Mouse (Mus musculus) left cerebral cortex, adult 2 months (tissue): ENCODE measurements at regions not wholly inside any gene's neighbourhood (a gene's known extent, or its start where the extent isn't known, plus 50 kb on each side); places are given as distances from the start of the nearest gene placed in this dataset.
A peak's percentile ranks its signal among the peaks of the same experiment; 100 is the strongest.
"Not testable (repeated sequence)": the region's sequence is repeated elsewhere in the genome, so short reads cannot be mapped to it uniquely, and the experiment has no call there.

Experiments
- DNase-seq, 2 experiments: peaks; one replicate each; pipeline ENCODE4 v3.0.0; 2021 to 2022; ENCODE audit warnings: low spot score in 2 of 2, mixed read lengths in 1 of 2; ENCODE audit errors: extremely low spot score in 1 of 2
- H3K27ac ChIP-seq: fragments of 200-600 bp; 2 replicates; pipeline ENCODE4 v1.8.1; 2022
- H3K4me3 ChIP-seq: fragments of 200-600 bp; 2 replicates; pipeline ENCODE4 v1.8.1; 2022
- CTCF ChIP-seq: fragments of 200-600 bp; IDR thresholded peaks from 2 replicates; pipeline ENCODE4 v1.8.1; 2022; ENCODE audit warnings: antibody characterized with exemption, mild to moderate bottlenecking, moderate library complexity
- intact Hi-C: fragments of 180-260 bp; cut with DNase I; formaldehyde crosslinking; loops from one replicate; pipeline ENCODE4 v1.15.1; 2025

- H3K27ac ChIP-seq = no peak overlapping the region
- intact Hi-C loops = no loop called here
- TF ChIP-seq CTCF = no peak; the same call in 1 of the 2 replicates
These were observed 106.9 kb upstream of the A430005L14Rik start for GRCm38 (mm10) chr4:153850186-153850585.

GRCm38 (mm10) chr4:153854084-153854747, 102.8 kb upstream of the A430005L14Rik start:
- H3K27ac ChIP-seq = no peak overlapping the region
- intact Hi-C loops = no loop called here
- no peak for DNase-seq
- TF ChIP-seq CTCF = no peak
- H3K4me3 ChIP-seq = no peak overlapping the region

More at GRCm38 (mm10) chr4:153850186-153850585, 106.9 kb upstream of the A430005L14Rik start:
- no peak for DNase-seq
- H3K4me3 ChIP-seq = no peak overlapping the region

- Histone ChIP-seq H3K4me3 (no peak overlapping the region), H3K27ac (no peak overlapping the region)
- TF ChIP-seq CTCF = no peak
- intact Hi-C loops = no loop called here
- DNase-seq = no peak
These were observed 102.3 kb upstream of the A430005L14Rik start for GRCm38 (mm10) chr4:153854748-153855092.

- no peak overlapping the region for H3K27ac ChIP-seq
- DNase-seq = no peak
- TF ChIP-seq CTCF = no peak; the same call in 1 of the 2 replicates
- H3K4me3 ChIP-seq = no peak overlapping the region
- intact Hi-C loops = no loop called here
These were observed 95.6 kb upstream of the A430005L14Rik start for GRCm38 (mm10) chr4:153861420-153861819.

GRCm38 (mm10) chr4:153862121-153862660, 94.8 kb upstream of the A430005L14Rik start:
- H3K27ac ChIP-seq = no peak overlapping the region
- H3K4me3 ChIP-seq = no peak overlapping the region
- TF ChIP-seq CTCF = no peak
- intact Hi-C loops = no loop called here
- DNase-seq = no peak

- no peak for DNase-seq
- Histone ChIP-seq H3K4me3 (no peak overlapping the region), H3K27ac (no peak overlapping the region)
- intact Hi-C loops = no loop called here
- no peak for TF ChIP-seq CTCF
These were observed 84.7 kb upstream of the A430005L14Rik start for GRCm38 (mm10) chr4:153872346-153872745.

- intact Hi-C loops, H3K27ac ChIP-seq, DNase-seq: not testable (repeated sequence)
These were observed 82.0 kb upstream of the A430005L14Rik start for GRCm38 (mm10) chr4:153875036-153875435.

GRCm38 (mm10) chr4:153876954-153877642, 79.9 kb upstream of the A430005L14Rik start:
- no peak for TF ChIP-seq CTCF
- intact Hi-C loops = no loop called here
- Histone ChIP-seq H3K4me3 (no peak overlapping the region), H3K27ac (no peak overlapping the region)
- no peak for DNase-seq

More at GRCm38 (mm10) chr4:153875036-153875435, 82.0 kb upstream of the A430005L14Rik start:
- not testable (repeated sequence) for H3K4me3 ChIP-seq

- DNase-seq = no peak
- intact Hi-C loops = no loop called here
- Histone ChIP-seq H3K27ac (no peak overlapping the region), H3K4me3 (no peak overlapping the region)
- TF ChIP-seq CTCF = no peak
These were observed 74.0 kb upstream of the A430005L14Rik start for GRCm38 (mm10) chr4:153883057-153883456.

- Histone ChIP-seq H3K4me3 (no peak overlapping the region), H3K27ac (no peak overlapping the region)
- intact Hi-C loops = no loop called here
- no peak for DNase-seq
- peak; percentile 21 for TF ChIP-seq CTCF
These were observed 73.0 kb upstream of the A430005L14Rik start for GRCm38 (mm10) chr4:153884044-153884443.

- intact Hi-C loops = no loop called here
- Histone ChIP-seq H3K4me3 (no peak overlapping the region), H3K27ac (no peak overlapping the region)
- no peak for DNase-seq
- TF ChIP-seq CTCF = no peak
These were observed 71.2 kb upstream of the A430005L14Rik start for GRCm38 (mm10) chr4:153885836-153886235.

GRCm38 (mm10) chr4:153890130-153890529, 66.9 kb upstream of the A430005L14Rik start:
- intact Hi-C loops = no loop called here

More at GRCm38 (mm10) chr4:153890130-153890529, 66.9 kb upstream of the A430005L14Rik start:
- TF ChIP-seq CTCF = no peak
- no peak for DNase-seq
- H3K4me3 ChIP-seq = no peak overlapping the region
- H3K27ac ChIP-seq = no peak overlapping the region
